Mouse (Mus musculus): Measurements from ENCODE around the gene Hmgb2.
"Not testable (repeated sequence)": the region's sequence is repeated elsewhere in the genome, so short reads cannot be mapped to it uniquely, and the experiment has no call there.

Hmgb2 gene

DNA sequence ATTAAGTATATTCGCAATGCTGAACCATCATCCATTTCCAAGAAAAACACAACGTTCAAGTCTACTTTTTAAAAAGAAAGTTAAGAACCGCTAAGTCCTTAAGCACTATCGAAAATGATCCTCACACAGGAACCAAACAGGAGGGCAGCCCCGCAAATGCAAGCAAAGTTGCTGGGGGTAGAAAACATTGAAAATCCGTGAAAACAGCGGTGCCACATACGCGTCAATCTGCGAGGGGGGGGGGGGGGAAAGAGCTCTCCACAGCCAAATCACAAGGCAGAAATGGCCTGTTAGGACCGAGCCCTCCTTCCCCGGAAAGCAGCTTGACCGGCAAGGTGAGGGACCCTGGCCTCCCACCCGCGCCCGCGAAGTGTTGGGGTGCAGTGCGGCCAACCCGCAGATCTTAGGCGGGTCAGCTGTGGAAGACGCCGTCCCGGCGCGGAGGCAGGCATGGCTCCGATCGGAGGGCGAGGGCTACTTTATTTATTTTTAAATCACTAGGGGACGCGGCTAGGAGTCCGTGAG lies 854 bp upstream of the Hmgb2 start:
- in situ Hi-C loops (cut with MboI, MseI): no loop called here

DNA sequence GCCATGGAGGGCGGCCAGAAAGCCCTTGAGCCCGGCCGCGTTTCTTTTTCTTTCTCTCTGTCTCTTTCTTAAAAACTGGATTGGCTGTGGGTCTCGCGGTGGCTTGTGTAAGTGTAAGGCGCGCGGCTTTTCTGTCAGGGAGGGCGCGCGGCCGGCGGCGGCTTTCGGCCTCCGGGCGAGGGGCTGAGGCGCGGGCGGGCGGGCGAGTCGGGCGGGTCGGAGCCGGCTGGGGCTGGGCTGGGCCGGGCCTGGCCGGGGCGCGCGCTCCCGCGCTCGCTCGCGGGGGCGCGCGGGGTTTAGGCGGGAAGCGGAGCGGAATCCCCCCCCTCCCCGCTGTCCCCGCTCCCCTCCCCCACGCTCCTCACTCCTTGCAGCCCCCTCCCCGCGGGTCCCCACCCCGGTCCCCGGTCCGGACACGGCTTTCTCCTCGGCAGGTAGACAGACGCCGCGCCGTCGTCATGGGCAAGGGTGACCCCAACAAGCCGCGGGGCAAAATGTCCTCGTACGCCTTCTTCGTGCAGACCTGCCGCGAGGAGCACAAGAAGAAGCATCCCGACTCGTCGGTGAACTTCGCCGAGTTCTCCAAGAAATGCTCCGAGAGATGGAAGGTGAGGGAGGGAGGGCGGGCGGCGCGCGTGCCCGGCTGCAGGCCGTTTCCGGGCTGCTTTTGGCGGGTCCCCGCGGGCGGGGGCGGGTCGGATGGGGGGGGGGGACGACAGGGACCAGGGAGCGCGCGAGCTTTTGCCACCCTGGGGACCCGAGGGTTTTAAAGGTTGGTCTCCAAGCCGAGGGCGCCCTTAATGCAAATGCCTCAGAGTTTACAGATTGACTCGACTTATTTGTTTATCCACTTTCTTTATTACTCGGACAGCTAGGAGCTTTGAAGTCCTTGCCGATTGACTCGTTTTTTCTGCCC lies 692 bp downstream of the Hmgb2 start:
- in situ Hi-C loops (cut with MboI, MseI): no loop called here

DNA sequence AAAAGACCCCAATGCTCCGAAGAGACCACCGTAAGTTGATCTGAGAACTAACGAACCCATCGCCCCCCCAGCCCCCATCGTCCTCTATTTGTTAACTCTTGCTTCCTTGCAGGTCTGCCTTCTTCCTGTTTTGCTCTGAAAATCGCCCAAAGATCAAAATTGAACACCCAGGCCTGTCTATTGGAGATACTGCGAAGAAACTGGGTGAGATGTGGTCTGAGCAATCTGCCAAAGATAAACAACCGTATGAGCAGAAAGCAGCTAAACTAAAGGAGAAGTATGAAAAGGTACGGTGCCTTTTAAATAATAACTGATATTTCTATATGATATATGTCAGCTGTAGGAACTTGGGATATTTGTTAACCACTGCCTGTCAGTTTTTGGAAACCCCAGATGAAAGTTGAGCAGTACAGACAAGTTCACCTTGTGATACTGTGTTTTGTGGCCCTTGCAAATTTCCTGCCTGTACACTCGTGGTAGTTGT lies 1.5 kb downstream of the Hmgb2 start:
- in situ Hi-C loops (cut with MboI, MseI): not testable (repeated sequence)

DNA sequence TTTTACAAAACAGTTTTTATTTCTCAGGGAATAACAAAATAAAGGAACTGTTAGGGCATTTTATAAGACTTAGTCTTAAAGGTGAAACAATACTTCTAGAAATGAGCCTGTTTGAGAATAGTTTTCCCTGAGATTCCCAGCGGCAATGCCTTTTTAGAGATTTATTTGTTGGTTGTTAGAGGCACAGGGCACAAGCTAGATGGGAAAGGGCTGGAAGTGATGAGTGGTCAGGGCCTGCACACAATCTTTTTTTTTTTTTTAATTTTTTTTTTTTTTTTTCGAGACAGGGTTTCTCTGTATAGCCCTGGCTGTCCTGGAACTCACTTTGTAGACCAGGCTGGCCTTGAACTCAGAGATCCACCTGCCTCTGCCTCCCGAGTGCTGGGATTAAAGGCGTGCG lies 5.0 kb downstream of the Hmgb2 start:
- in situ Hi-C loops (cut with MboI, MseI): not testable (repeated sequence)

DNA sequence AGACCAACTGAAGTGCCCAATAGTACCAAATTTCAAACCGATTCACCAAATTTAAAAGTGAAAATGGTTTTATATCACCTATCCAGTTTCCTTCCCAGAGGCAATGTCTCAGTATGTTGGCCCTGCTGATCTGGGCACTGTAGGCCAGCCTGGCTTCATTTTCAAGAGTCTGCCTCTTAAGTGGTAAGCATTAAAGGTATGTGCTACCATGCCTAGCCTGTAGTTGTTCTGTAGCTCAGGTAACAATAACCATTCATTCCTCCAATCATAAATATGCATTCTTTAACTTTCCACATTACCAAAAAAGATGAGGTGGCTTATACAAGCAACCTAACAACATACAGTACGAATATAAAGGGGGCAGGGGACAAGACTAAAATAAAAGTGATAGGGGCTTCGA lies 6.0 kb downstream of the Hmgb2 start:
- in situ Hi-C loops (cut with MboI, MseI): no loop called here

DNA sequence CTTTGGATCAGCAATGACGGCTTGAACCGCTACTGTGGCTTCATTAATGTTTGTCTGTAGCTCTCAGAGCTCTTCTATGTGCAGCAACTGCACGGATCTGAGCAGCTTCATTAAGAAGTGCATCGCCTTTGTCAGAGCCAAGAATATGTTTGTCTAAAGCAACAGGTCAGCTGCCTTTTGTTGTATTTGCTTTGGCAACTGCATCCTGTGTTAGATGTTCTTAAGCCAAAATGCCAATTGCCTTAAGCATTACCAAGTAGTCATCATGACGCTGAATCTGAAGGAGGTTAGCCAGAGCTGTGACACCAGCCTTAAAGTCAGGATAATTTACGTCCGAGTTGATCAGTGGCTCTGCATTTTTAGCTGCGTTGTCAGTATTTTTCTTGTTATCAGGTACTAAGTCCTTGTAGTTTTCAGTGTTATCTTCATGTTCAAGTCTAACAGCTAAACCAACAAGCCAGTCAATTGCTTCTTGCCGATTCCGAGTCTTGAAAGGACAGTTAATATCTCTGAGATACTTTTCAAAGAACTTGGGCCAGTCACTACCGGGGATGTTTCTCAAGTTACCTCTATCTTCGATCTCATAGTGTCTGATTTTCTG lies 8.6 kb downstream of the Hmgb2 start:
- in situ Hi-C loops (cut with MboI, MseI): no loop called here

DNA sequence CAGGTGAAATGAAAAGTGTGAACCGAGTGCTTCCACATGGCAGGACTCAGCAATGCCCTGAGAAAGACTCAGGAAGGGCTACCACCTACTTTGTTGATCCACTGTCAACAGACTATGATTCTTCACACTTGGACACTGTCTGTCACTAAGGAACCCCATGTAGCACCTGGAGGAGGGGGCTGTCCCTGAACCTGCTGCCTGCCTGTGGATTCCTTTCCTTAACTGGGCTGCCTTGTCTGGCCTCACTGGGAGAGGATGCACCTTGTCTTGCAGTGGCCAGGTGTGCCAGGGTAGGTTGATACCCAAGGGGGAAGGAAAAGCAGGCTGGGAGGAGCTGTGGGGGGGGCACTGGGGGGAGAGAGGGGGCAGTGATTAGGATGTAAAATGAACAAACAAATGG lies 16.3 kb downstream of the Hmgb2 start:
- in situ Hi-C loops (cut with MboI, MseI): no loop called here

DNA sequence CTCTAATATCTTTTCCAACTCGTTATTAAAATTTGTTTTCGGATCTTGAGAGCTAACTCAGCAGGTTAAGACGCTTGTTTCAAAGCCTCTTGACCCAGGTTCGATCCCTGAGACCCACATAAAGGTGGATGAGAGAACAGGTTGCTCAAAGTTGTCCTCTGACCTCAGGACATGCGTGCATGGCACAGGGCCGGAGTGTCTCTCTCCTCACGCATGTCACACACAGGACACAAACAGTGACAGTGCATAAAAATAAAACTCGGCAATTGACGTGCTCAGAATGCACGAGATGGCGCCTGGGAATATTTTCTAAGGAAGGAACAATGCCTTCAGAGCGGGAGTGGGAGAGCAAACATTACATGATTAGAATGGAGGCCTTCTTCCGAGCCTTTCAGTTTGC lies 18.5 kb downstream of the Hmgb2 start:
- in situ Hi-C loops (cut with MboI, MseI): loop anchor here (5.0 kb wide), 1 partner anchor 103 kb away; no protein-coding TSS in a partner anchor

DNA sequence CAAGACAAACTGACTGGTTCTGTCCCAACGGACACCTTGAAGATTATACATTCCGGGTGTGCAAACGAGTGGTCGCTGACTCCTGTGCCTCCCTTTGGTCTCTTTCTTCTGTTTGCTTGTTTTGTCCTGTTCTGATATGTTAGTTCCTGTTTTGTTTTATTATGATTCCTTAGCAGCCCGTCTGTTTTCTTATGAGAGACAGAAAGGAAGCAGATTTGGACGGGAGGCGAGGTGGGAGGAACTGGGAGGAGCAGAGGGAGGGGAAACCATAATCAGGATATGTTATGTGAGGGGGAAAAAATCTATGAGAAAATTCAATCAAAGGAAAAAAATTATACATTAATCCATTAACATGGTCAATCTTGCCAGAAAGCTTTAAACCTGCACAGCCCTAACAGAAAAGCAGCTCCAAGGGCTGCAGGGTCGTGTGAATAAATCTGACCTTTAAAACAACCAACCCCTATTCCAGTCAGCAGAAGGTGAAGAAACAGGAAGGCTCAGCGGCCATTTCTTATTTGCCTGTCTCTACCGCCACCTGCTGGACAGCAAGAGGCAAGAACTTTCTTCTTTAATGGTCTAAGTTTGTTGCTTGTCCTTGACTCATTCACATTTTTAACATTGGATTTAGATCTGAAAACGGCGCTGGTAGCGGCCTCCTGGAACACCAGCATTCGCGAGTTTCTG lies 19.1 kb downstream of the Hmgb2 start:
- in situ Hi-C loops (cut with MboI, MseI): loop anchor here (5.0 kb wide), 1 partner anchor 104 kb away; no protein-coding TSS in a partner anchor

DNA sequence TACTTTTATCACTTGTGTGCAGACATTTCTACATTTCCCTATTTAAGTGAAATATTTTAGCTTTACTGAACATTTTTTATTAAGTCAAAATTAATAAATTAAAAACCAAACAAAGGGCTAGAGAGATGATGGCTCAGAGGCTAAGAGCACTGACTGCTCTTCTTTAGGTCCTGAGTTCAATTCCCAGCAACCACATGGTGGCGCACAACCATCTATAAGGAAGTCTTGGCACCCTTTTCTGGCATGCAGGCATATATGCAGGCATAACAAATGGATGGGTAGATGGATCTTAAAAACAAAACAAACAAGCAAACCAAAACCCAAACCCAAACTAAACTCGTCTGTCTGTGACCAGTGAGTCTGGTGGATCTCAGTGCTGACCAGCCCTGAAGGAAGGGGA lies 20.5 kb downstream of the Hmgb2 start:
- in situ Hi-C loops (cut with MboI, MseI): loop anchor here (5.0 kb wide), 1 partner anchor 105 kb away; no protein-coding TSS in a partner anchor

DNA sequence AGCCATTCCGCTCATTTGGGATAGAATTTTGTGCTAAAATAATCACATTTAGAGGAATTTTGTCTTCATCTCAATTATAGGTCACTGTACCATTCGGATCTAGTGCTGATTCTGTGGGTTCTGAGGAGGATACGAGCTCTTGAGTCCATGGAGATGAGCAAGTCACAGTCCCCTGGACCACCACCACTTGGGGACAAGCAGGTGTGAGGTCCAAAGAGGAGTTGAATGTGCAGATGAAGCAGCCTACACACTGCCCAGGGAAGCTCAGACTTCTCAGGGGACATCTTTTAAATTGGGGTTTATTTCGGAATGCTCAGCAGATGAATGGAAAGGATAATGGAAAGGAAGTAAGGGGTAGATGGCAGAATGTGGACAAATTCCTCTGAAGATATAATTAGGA lies 21.4 kb downstream of the Hmgb2 start:
- in situ Hi-C loops (cut with MboI, MseI): loop anchor here (5.0 kb wide), 1 partner anchor 106 kb away; no protein-coding TSS in a partner anchor

DNA sequence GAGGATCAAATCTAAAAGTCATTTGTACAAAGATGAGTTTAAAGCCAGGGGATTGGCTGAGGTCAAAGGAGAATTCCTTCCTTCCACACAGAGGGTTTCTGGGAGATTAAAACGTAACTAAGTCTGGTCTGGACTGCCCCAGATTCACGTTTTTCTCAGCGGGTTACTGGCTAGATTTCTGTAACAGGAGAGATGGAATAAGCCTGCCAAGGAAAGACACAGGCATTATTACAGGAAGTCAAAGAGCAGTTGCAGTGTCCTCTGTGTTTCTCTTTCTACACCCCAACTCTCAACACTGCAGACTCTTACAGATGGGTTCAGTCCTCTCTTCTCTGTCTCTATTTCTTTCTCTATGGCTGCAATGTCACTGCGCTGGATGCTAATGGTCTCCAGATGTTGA lies 22.8 kb downstream of the Hmgb2 start:
- in situ Hi-C loops (cut with MboI, MseI): loop anchor here (5.0 kb wide), 1 partner anchor 107 kb away; no protein-coding TSS in a partner anchor

DNA sequence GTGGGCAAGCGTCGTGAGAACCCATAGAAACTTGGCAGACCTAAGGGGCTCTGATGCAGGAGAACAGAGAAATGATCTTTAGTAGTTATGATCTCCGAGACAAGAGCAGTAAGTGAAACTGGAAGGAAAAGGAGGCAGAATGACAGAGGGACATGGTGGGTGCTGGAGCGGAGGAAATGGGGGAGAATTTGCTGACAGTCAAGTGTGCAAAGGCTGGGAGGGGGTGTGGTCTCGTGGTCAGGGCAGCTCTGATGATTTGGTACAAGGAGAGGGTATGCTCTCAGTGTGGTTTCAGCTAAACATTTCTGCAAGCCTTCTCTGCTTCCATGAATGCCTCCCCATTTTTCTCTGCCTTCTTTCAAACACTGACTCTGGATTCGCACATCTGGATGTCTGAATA lies 24.5 kb downstream of the Hmgb2 start:
- in situ Hi-C loops (cut with MboI, MseI): loop anchor here (5.0 kb wide), 1 partner anchor 266 kb away; no protein-coding TSS in a partner anchor

DNA sequence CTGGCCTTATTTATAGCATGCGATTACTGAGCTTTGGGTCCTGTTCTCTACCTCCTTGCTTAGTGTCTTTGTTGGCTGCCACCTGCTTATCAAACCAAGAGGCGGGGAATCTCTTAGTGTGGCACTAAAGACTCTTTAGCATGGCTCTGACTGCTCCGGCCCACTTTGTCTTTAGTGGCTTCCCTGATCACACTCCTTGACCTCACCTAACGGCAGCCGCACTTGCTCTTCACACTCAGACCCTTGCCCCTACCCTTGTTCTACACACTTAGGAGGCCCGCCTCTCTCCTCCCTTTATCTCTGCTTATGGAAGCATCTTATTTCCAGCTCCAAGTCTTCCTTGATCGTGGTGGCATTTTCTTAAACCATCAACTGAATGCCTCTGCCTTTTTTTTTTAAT lies 26.9 kb downstream of the Hmgb2 start:
- in situ Hi-C loops (cut with MboI, MseI): loop anchor here (5.0 kb wide), 1 partner anchor 264 kb away; no protein-coding TSS in a partner anchor

DNA sequence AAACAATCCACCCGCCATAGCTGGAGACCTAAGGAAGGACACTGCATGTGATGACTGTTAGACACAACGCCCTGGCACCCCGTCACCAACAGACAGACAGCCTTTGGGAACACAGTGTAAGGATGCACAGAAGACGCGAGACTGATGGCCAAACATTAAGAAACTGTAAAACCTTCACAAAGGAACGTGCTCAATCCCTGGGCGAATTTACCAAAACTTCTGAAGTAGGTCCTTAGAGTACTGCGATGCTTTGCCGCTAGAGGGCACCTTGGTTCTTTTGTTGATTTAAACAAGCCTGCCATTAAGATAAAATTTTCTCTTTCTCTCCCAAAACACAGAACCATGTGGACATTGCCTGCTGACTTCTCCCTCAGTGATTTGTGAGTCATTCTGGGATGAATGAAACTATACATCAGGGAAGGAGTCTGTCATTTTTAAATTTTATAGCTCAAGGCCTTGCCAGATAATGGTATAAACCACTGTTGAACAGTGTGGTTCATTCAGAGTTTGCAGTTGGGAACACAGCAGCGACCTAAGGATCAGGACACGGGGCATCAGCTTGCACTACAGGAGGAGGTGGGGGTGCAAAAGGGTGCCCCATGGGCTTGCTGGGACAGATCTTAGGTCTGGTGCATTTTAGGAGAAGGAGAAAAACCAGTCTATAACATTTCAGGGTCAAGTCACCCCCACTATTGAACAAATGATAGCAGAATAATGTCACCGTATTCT lies 28.6 kb downstream of the Hmgb2 start:
- in situ Hi-C loops (cut with MboI, MseI): no loop called here

DNA sequence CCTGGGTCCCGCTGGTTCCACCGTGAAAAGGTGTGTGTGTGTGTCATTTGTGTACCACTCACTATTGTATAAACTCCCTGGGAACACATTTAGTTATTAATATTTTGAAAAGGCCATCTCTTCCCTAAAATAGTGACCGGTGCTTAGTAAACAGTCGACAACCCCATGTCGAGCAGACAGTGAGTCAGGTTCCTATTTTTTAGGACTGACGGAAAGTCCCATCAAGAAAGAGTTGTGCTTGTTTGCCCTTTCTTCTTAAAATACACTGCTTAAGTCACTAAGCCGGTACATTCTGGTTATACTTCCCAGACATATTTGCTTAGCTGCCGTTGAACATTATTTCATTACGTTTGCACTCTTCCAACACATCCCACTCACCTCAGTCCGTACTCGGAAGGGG lies 29.2 kb downstream of the Hmgb2 start:
- in situ Hi-C loops (cut with MboI, MseI): no loop called here

DNA sequence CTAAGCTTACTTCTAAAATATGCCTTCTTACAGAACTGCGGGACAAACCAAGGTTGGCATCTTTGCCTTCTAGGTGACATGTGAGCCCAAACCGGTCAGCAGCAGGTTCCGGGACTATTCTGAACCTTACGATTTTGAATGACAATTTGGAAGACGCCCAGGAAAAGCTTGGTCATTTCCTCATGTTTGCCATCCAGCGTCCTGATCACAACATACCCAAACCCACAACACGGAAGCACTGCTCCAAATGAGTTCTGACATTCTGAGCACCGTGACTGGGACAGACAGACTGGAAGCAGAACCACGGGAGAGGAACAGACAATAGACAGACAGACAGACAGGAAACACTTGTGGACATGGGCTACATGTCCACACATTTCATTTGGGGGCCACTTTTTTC lies 29.7 kb downstream of the Hmgb2 start:
- in situ Hi-C loops (cut with MboI, MseI): no loop called here

DNA sequence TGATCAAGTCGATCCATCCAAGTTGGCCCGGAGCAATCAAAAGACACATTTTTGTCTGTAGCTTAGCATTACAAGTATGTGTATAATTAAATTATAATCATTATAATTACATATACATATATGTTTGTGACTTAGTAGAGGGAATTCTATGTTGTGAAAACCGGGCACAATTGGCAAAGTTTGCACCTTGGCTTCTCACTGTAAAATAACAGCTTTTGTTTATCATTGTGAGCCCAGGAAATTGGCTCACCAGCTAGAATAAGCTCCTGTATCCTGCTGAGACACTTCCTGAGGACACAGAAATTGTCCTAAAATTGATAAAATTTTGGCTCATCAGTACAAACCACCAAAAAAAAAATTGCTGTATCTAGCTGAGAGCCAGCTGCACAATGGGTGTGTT lies 34.7 kb downstream of the Hmgb2 start:
- in situ Hi-C loops (cut with MboI, MseI): no loop called here

DNA sequence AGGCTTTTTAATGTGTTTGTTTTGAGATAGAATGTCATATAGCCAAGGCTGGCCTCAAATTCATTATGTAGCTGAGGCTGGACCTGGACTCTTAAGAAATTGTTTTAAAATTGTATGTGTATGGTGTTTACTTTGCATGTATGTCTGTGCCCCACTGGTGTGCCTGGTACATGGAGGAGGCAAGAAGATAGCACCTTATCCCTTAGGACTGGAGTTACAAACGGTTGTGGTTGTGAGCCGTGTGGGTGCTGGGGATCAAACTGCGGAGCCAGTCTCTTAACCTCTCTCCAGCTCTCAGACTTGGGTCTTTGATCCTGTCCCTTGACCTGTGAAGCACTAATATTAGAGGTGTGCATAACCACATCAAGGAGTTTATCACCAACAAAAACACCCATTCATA lies 35.1 kb downstream of the Hmgb2 start:
- in situ Hi-C loops (cut with MboI, MseI): no loop called here

DNA sequence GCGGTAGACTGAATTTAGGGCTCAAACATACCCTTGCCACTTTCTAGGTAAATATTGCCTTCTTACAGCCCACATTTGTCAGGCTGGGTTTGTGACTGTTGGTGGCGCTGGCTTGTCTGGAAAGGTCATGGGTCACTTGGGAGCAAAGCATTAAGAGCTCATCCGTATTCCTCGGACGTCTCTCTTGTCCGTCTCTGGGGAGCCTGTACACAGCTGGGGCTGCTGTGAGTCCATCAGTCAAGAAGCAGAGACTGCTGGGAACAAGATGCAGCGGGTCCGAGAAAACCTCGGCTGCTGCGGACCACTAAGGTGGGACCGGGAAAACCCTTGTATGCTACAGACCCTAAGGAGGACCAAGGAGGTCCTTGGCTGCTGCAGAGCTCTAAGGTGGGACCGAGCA lies 35.9 kb downstream of the Hmgb2 start:
- in situ Hi-C loops (cut with MboI, MseI): no loop called here

All from T-helper 1 cell (primary cell).